Mouse (Mus musculus) ES-Bruce4 (cell line): Measurements from ENCODE around the gene Slc5a4a. TPM values are rescaled to one million over a fixed set of nuclear protein-coding genes. Genes with fewer than 3 reads are reported as not detected.

ENCODE experiments used
- H3K27ac ChIP-seq: 2 replicates; pipeline ENCODE4 v1.5.1; 2012; ENCODE audit warnings: low read length, inconsistent platforms; ENCODE audit not compliant: insufficient read depth
- H3K27me3 ChIP-seq: 2 replicates; pipeline ENCODE4 v1.6.1; 2012; ENCODE audit warnings: mild to moderate bottlenecking, low read length, inconsistent platforms; ENCODE audit not compliant: control insufficient read depth, poor library complexity, insufficient read depth, severe bottlenecking
- H3K36me3 ChIP-seq: 2 replicates; pipeline ENCODE4 v1.6.1; 2012; ENCODE audit warnings: inconsistent platforms, mild to moderate bottlenecking, low read length, moderate library complexity; ENCODE audit not compliant: control insufficient read depth, poor library complexity, insufficient read depth, severe bottlenecking
- H3K4me1 ChIP-seq: one replicate; pipeline ENCODE4 v1.8.1; 2011; ENCODE audit warnings: low read length; ENCODE audit not compliant: control insufficient read depth, insufficient read depth
- H3K4me3 ChIP-seq: 2 replicates; pipeline ENCODE4 v1.5.1; 2011; ENCODE audit warnings: low read depth, mild to moderate bottlenecking, low read length
- H3K9ac ChIP-seq: 2 replicates; pipeline ENCODE4 v1.6.1; 2012; ENCODE audit warnings: low read depth, mild to moderate bottlenecking, inconsistent platforms; ENCODE audit not compliant: poor library complexity, severe bottlenecking
- H3K9me3 ChIP-seq: replicated peaks from 2 replicates; pipeline ENCODE4 v1.6.1; 2012; ENCODE audit warnings: mild to moderate bottlenecking, low read length, inconsistent platforms; ENCODE audit not compliant: control insufficient read depth, poor library complexity, insufficient read depth, severe bottlenecking
- CTCF ChIP-seq: IDR thresholded peaks from one replicate; pipeline ENCODE4 v1.8.1; 2011; ENCODE audit warnings: low read depth, low read length
- EP300 ChIP-seq: IDR thresholded peaks from 2 replicates; pipeline ENCODE4 v1.6.1; 2011; ENCODE audit warnings: low read depth, low read length; ENCODE audit not compliant: insufficient read depth
- POLR2A ChIP-seq: IDR thresholded peaks from one replicate; pipeline ENCODE4 v1.8.1; 2011; ENCODE audit warnings: low read length; ENCODE audit not compliant: insufficient read depth
- polyA plus RNA-seq: library from polyadenylated mRNA; stranded (reverse); fragments of >200 nt; gene quantifications from 2 replicates; pipeline ENCODE4 v1.2.4, GENCODE M21; 2011; ENCODE audit warnings: low read depth; ENCODE audit not compliant: missing spikeins, insufficient read depth, insufficient read length

The Slc5a4a gene
- polyA plus RNA-seq, 1 experiment = not detected

DNA sequence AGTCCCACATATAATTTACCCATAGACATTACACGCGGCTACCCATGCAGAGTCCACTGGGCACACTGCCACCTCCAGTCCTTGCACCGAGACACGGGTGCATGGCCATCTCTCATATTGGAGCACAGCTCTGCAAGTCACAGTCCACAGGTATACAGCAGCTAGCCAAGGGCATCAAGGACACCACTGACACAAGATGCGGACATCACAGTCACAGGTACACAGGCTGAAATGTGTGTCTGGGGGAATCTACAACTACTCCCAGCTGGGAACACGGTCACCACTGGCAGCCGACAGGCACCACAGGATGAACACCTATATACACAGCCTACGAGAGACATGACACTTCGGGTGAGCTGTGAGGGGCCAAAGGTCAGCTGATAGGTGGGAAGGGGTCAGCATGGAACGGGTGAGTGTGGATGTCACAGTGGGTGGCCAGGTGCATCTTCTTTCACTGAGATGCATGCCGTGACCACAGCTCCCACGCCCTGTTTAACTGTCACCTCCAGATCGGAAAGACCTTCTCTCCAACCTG is 60.1 kb downstream of the Slc5a4a start:
- H3K27me3 ChIP-seq = no peaks in the 10 kb centered on the region
- H3K4me3 ChIP-seq = no peak overlapping the region
- TF ChIP-seq EP300 = no peak
- TF ChIP-seq CTCF = no peak
- no peak for TF ChIP-seq POLR2A
- H3K9me3 ChIP-seq = no peaks in the 10 kb centered on the region
- no peak overlapping the region for H3K9ac ChIP-seq
- no peaks in the 10 kb centered on the region for H3K4me1 ChIP-seq
- H3K36me3 ChIP-seq = no peaks in the 10 kb centered on the region
- H3K27ac ChIP-seq = no peak overlapping the region

DNA sequence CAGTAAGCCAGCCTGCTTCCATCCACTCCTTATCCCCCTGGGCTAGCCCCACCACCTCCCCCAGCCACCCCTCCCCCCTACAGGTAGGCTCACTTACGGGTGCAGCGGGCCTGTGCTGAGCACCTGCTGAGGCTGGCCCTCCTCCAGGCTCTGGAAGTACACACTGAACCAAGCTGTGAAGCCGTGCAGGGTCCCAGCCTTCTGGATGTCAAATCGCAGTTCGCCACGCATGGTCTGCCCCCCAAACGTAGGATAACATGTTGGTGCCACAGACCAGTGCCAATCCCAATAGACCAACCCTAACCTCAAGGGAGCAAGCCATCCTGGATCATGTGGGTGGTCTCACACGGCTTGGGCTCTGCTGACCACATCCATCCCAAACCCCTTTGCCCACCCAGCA is 62.0 kb downstream of the Slc5a4a start:
- Histone ChIP-seq H3K4me3 (no peak overlapping the region), H3K4me1 (no peaks in the 10 kb centered on the region), H3K27ac (no peak overlapping the region), H3K27me3 (no peaks in the 10 kb centered on the region), H3K9me3 (peaks cover 1% of the 10 kb centered on the region; the same call in 1 of the 2 replicates), H3K36me3 (no peaks in the 10 kb centered on the region), H3K9ac (no peak overlapping the region)
- TF ChIP-seq EP300 (no peak), CTCF (no peak), POLR2A (no peak)

DNA sequence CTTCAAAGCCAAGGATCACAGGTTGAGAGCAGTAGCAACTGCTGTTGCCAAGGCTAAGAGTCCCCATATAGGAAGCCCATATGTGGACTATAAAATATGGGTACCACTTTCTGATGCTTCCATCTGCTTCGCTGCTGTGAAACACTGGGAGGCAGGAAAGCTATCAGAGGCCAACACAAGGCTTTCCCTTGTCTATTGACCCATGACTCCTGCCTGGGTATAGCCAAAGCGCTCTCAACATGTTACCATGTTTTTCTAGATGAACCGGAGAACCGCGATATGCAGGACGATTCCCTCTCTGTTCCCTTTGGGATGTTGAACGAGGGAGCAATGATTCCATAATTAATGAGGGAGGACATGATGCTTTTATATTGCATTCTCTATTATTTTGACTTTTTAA is 63.6 kb downstream of the Slc5a4a start:
- H3K9me3 ChIP-seq = peaks cover 11% of the 10 kb centered on the region; the same call in 1 of the 2 replicates
- no peaks in the 10 kb centered on the region for H3K36me3 ChIP-seq
- TF ChIP-seq POLR2A = no peak
- no peak for TF ChIP-seq EP300
- no peak for TF ChIP-seq CTCF
- H3K27me3 ChIP-seq = no peaks in the 10 kb centered on the region
- no peak overlapping the region for H3K27ac ChIP-seq
- no peaks in the 10 kb centered on the region for H3K4me1 ChIP-seq
- no peak overlapping the region for H3K9ac ChIP-seq
- no peak overlapping the region for H3K4me3 ChIP-seq

DNA sequence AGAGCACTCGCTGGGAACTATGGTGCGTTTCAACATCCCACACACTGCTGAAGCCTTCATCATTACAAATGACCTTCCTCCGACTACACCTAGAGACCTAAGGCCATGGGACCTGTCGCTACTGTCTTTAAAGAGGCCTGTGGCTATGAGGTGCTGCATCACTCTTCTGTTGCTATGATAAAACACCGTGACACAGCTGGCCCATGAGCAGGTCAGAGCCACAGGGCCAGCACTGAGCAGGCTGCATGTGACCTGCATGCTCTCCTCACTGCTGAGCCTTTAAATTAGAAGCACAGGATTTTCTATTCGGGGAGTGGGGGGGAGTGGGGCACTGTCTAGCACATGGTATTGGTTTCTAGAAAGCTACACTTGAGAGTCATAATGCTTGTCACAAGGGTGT is 64.9 kb downstream of the Slc5a4a start:
- H3K9me3 ChIP-seq = peaks cover 11% of the 10 kb centered on the region; the same call in 1 of the 2 replicates
- H3K36me3 ChIP-seq = no peaks in the 10 kb centered on the region
- H3K4me1 ChIP-seq = no peaks in the 10 kb centered on the region
- H3K27ac ChIP-seq = no peak overlapping the region
- no peak overlapping the region for H3K4me3 ChIP-seq
- no peaks in the 10 kb centered on the region for H3K27me3 ChIP-seq
- TF ChIP-seq CTCF (no peak), EP300 (no peak), POLR2A (no peak)
- no peak overlapping the region for H3K9ac ChIP-seq

DNA sequence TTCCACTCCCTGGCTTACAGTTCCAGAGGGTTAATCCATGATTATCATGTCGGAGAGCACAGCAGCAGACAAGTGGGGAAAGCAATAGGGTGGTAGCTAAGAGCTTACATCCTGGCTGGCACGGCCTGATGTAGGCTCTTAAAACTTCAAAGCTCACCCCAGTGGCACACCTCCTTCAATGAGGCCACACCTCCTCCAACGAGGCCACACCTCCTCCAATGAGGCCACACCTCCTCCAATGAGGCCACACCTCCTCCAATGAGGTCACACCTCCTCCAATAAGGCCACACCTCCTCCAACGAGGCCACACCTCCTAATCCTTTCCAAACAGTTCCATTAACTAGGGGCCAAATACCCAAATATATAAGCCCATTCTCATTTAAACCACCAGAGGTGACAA is 66.9 kb downstream of the Slc5a4a start:
- TF ChIP-seq CTCF = no peak
- no peak for TF ChIP-seq POLR2A
- no peak for TF ChIP-seq EP300
- Histone ChIP-seq H3K4me3 (no peak overlapping the region), H3K36me3 (no peaks in the 10 kb centered on the region), H3K9me3 (peaks cover 11% of the 10 kb centered on the region; the same call in 1 of the 2 replicates), H3K27me3 (no peaks in the 10 kb centered on the region), H3K27ac (no peak overlapping the region), H3K4me1 (no peaks in the 10 kb centered on the region), H3K9ac (no peak overlapping the region)

DNA sequence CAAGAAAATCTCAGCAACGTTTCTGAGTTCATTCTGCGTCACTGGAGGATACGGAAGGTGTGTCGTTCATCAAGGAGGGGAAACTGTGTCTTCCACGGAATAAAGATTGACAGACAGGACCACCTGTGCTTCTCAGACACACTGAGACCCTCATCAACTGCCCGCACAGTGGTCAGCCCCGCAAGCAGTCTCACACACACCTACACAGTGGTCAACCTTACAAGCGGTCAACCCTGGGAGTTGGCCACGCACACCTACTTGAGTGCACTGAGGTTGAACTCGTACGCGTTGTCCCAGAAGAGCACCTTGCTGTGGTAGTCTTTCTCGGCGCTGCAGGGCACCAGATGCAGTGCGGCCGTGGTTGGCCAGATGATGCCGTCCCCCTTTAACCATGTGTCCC is 69.8 kb downstream of the Slc5a4a start:
- H3K27me3 ChIP-seq = no peaks in the 10 kb centered on the region
- H3K36me3 ChIP-seq = no peaks in the 10 kb centered on the region
- H3K9me3 ChIP-seq = peaks cover 11% of the 10 kb centered on the region; the same call in 1 of the 2 replicates
- TF ChIP-seq POLR2A = no peak
- TF ChIP-seq CTCF = no peak
- TF ChIP-seq EP300 = no peak
- no peak overlapping the region for H3K4me3 ChIP-seq
- no peak overlapping the region for H3K9ac ChIP-seq
- H3K4me1 ChIP-seq = no peaks in the 10 kb centered on the region
- no peak overlapping the region for H3K27ac ChIP-seq
